Mouse (Mus musculus) liver, embryonic 11.5 days (tissue): ENCODE measurements around the gene Ubxn1. TPM values are rescaled to one million over a fixed set of nuclear protein-coding genes. Genes with fewer than 3 reads are reported as not detected.
"Not testable (repeated sequence)": the region's sequence is repeated elsewhere in the genome, so short reads cannot be mapped to it uniquely, and the experiment has no call there.

Source experiments
- ATAC-seq: fragments of 200-750 bp; cut with Nextera tagmentation; replicated peaks from 2 replicates; pipeline ENCODE4 v1.8.0; 2017; ENCODE audit warnings: moderate number of reproducible peaks, mild to moderate bottlenecking, moderate TSS enrichment, moderate library complexity; ENCODE audit not compliant: low FRiP score
- DNase-seq: peaks from one replicate; pipeline ENCODE4 v3.0.0-alpha.2; 2017; ENCODE audit warnings: low spot score
- H3K27ac ChIP-seq: fragments of 300-500 bp; sonication (generic); 2 replicates; pipeline ENCODE4 v1.5.1; 2014; ENCODE audit warnings: mild to moderate bottlenecking, low read depth, low read length, control low read depth
- H3K27me3 ChIP-seq: fragments of 300-500 bp; sonication (generic); replicated peaks from 2 replicates; pipeline ENCODE4 v1.6.1; 2014; ENCODE audit warnings: low read length, mixed read lengths; ENCODE audit not compliant: control insufficient read depth, insufficient read depth
- H3K36me3 ChIP-seq: fragments of 300-500 bp; sonication (generic); 2 replicates; pipeline ENCODE4 v1.6.1; 2014; ENCODE audit warnings: mild to moderate bottlenecking, low read length, moderate library complexity, mixed read lengths; ENCODE audit not compliant: control insufficient read depth, insufficient read depth
- H3K4me1 ChIP-seq: fragments of 300-500 bp; sonication (generic); replicated peaks from 2 replicates; pipeline ENCODE4 v1.6.1; 2014; ENCODE audit warnings: low read length, mixed read lengths; ENCODE audit not compliant: control insufficient read depth, insufficient read depth
- H3K4me2 ChIP-seq: fragments of 300-500 bp; sonication (generic); 2 replicates; pipeline ENCODE4 v1.6.1; 2014; ENCODE audit warnings: mild to moderate bottlenecking, control low read depth, moderate library complexity
- H3K4me3 ChIP-seq: fragments of 300-500 bp; sonication (generic); 2 replicates; pipeline ENCODE4 v1.5.1; 2014; ENCODE audit warnings: low read depth, low read length, control low read depth
- H3K9ac ChIP-seq: fragments of 300-500 bp; sonication (generic); 2 replicates; pipeline ENCODE4 v1.6.1; 2014; ENCODE audit warnings: low read depth, low read length, control low read depth
- H3K9me3 ChIP-seq: fragments of 300-500 bp; sonication (generic); 2 replicates; pipeline ENCODE4 v1.6.1; 2016; ENCODE audit warnings: low read length, inconsistent platforms, mixed read lengths; ENCODE audit not compliant: control insufficient read depth
- WGBS: fragments of 180-500 bp; shearing (Covaris S2); extraction: QIAGEN DNeasy Blood & Tissue Kit; methylation state at CpG from one replicate; pipeline ENCODE4 v1.1.7; 2014; 5-methylcytosine and 5-hydroxymethylcytosine counted together
- polyA plus RNA-seq: library from polyadenylated mRNA; unstranded; fragments of >200 nt; fragmentation: Nextera tagmentation; extraction: Ambion mirVana; gene quantifications from 2 replicates; pipeline ENCODE4 v1.2.1, GENCODE M21; 2014

Ubxn1 gene
- polyA plus RNA-seq, 1 experiment from 2014 or later = 204 TPM

GRCm38 (mm10) chr19:8850402-8850901, 20.8 kb upstream of the Ubxn1 start, which contains the start of gene Lrrn4cl:
Gene Lrrn4cl (plus strand): TSS chr19:8850768.
- Histone ChIP-seq H3K36me3 (peaks cover 8% of the 10 kb centered on the region; the same call in 1 of the 2 replicates), H3K4me1 (no peaks in the 10 kb centered on the region), H3K4me3 (no peak within 1 kb of the TSS), H3K4me2 (peak within 1 kb of the TSS; percentile 10; the same call in 1 of the 2 replicates), H3K9me3 (no peaks in the 10 kb centered on the region), H3K27ac (no peak within 1 kb of the TSS), H3K27me3 (no peaks in the 10 kb centered on the region), H3K9ac (no peak within 1 kb of the TSS)
- WGBS = 48% methylated on average over 7 of the region's 7 CpGs
- ATAC-seq (0 out of 2 replicates have a peak, but pooled peaks have one; percentile 26), DNase-seq (no peak)

GRCm38 (mm10) chr19:8851639-8852038, 19.7 kb upstream of the Ubxn1 start:
- peak overlapping the region; percentile 10; the same call in 1 of the 2 replicates for H3K4me2 ChIP-seq
- DNase-seq = no peak
- H3K9me3 ChIP-seq = no peaks in the 10 kb centered on the region
- H3K4me1 ChIP-seq = no peaks in the 10 kb centered on the region
- H3K9ac ChIP-seq = no peak overlapping the region
- H3K36me3 ChIP-seq = peaks cover 8% of the 10 kb centered on the region; the same call in 1 of the 2 replicates
- 44% methylated on average over 7 of the region's 7 CpGs for WGBS
- no peaks in the 10 kb centered on the region for H3K27me3 ChIP-seq
- H3K27ac ChIP-seq = no peak overlapping the region
- no peak for ATAC-seq
- H3K4me3 ChIP-seq = no peak overlapping the region

DNA sequence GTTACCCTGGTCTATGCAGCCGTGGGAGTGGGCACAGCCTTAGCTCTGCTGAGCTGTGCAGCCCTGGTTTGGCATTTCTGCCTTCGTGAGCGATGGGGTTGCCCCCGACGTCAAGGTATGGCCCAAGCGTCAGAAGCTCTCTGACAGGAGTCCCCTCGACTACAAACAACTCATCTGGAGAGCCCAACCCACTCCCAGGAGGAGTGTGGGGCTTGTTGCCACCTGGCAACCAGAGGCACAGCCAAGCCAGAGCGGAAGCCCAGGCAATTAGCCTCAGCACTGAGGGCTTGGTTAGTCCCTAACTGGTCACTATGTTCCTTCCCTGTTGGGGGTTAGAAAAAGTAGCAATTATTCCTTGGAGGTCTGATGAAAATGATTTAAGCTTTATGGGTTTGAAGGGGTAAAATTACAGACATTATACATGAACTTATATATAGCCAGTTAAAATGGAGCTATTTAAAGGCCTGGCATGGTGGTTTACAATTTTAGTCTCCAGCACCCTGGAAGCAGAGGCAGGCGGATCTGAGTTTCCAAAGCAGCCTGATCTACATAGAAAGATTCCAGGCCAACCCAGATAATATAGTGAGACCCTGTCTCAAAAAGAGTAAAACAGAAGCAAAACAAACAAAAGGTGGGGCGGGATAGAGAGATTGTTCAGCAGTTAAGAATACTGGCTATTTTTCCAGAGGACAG, 18.9 kb upstream of the Ubxn1 start:
- no peak for ATAC-seq
- Histone ChIP-seq H3K9me3 (no peaks in the 10 kb centered on the region), H3K4me3 (no peak overlapping the region)

GRCm38 (mm10) chr19:8853117-8853516, 18.2 kb upstream of the Ubxn1 start:
- no peaks in the 10 kb centered on the region for H3K27me3 ChIP-seq
- no peaks in the 10 kb centered on the region for H3K9me3 ChIP-seq
- no peaks in the 10 kb centered on the region for H3K4me1 ChIP-seq
- H3K27ac ChIP-seq = no peak overlapping the region
- 77% methylated on average over 3 of the region's 3 CpGs for WGBS
- no peak for ATAC-seq
- no peak overlapping the region for H3K9ac ChIP-seq
- H3K36me3 ChIP-seq = peaks cover 2% of the 10 kb centered on the region; the same call in 1 of the 2 replicates
- no peak overlapping the region for H3K4me3 ChIP-seq
- no peak for DNase-seq
- no peak overlapping the region for H3K4me2 ChIP-seq

More for the DNA sequence above, 18.9 kb upstream of the Ubxn1 start:
- peaks cover 3% of the 10 kb centered on the region; the same call in 1 of the 2 replicates for H3K36me3 ChIP-seq
- no peak overlapping the region for H3K9ac ChIP-seq
- no peak for DNase-seq
- no peak overlapping the region for H3K27ac ChIP-seq
- H3K4me2 ChIP-seq = no peak overlapping the region
- H3K27me3 ChIP-seq = no peaks in the 10 kb centered on the region
- 52% methylated on average over 10 of the region's 10 CpGs for WGBS
- H3K4me1 ChIP-seq = no peaks in the 10 kb centered on the region

- H3K36me3 ChIP-seq = no peaks in the 10 kb centered on the region
- no peak overlapping the region for H3K4me2 ChIP-seq
- 0 out of 2 replicates have a peak, but pooled peaks have one; percentile 47 for ATAC-seq
- H3K9me3 ChIP-seq = no peaks in the 10 kb centered on the region
- H3K27me3 ChIP-seq = no peaks in the 10 kb centered on the region
- H3K4me1 ChIP-seq = no peaks in the 10 kb centered on the region
- no peak overlapping the region for H3K9ac ChIP-seq
- WGBS = 34% methylated on average over 4 of the region's 4 CpGs
- H3K27ac ChIP-seq = no peak overlapping the region
- no peak overlapping the region for H3K4me3 ChIP-seq
- no peak for DNase-seq
Observed at GRCm38 (mm10) chr19:8857689-8858088, 13.6 kb upstream of the Ubxn1 start.

DNA sequence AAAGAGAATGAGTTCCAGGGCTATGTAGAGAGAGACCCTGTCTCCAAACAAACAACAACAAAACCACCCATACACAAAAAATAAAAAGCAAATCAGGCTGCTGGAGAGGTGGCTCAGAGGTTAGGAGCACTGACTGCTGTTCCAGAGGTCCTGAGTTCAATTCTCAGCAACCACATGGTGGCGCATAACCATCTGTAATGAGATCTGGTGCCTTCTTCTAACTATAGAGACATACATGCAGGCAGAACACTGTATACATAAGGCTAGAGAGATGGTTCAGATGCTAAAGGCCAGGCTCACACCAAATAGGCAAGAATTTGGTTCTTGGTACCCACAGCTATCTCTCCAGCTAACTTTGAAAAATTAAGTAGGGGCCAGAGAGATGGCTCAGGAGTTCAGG, 12.3 kb upstream of the Ubxn1 start:
- Histone ChIP-seq H3K27me3 (no peaks in the 10 kb centered on the region), H3K9me3 (no peaks in the 10 kb centered on the region), H3K36me3 (no peaks in the 10 kb centered on the region), H3K9ac (no peak overlapping the region; the same call in 1 of the 2 replicates), H3K27ac (no peak overlapping the region), H3K4me1 (no peaks in the 10 kb centered on the region), H3K4me2 (no peak overlapping the region), H3K4me3 (no peak overlapping the region)
- WGBS = 13% methylated on average over 1 of the region's 1 CpGs
- no peak for DNase-seq
- ATAC-seq = no peak; the same call in 1 of the 2 replicates

- H3K4me1 ChIP-seq = 0 out of 2 replicates have a peak, but pooled peaks cover 2% of the 10 kb centered on the region
- no peak overlapping the region for H3K9ac ChIP-seq
- ATAC-seq = no peak
- H3K4me2 ChIP-seq = no peak overlapping the region
- no peak for DNase-seq
- H3K4me3 ChIP-seq = no peak overlapping the region
- 79% methylated on average over 6 of the region's 6 CpGs for WGBS
- H3K9me3 ChIP-seq = no peaks in the 10 kb centered on the region
- no peaks in the 10 kb centered on the region for H3K27me3 ChIP-seq
- H3K36me3 ChIP-seq = no peaks in the 10 kb centered on the region
- no peak overlapping the region for H3K27ac ChIP-seq
Observed at GRCm38 (mm10) chr19:8864265-8864664, 7.0 kb upstream of the Ubxn1 start.

DNA sequence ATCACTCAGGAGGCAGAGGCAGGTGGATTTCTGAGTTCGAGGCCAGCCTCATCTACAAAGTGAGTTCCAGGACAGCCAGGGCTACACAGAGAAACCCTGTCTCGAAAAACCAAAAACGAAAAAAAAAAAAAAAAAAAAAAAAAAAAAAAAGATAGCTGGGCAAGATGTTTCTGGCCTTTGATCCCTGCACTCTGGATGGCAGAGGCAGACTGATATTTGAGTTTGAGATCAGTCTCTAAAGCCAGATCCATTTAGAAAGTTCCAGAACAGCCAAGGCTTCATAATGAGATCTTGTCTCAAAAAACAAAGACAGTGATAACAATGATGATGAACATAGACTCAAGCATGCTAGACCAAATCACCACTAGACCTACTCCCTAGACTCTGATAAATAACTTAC, 915 bp upstream of the Ubxn1 start:
- not testable (repeated sequence) for H3K9me3 ChIP-seq, ATAC-seq, DNase-seq, H3K27me3 ChIP-seq, H3K4me1 ChIP-seq
- Histone ChIP-seq H3K4me2 (peak overlapping the region; percentile 77), H3K4me3 (peak overlapping the region; percentile 95), H3K9ac (peak overlapping the region; percentile 94; the same call in 1 of the 2 replicates), H3K36me3 (peaks cover 13% of the 10 kb centered on the region), H3K27ac (peak overlapping the region; percentile 67; the same call in 1 of the 2 replicates)
- 70% methylated on average over 3 of the region's 3 CpGs for WGBS
